Mouse (Mus musculus): ENCODE results near the gene Panx3.

DNA sequence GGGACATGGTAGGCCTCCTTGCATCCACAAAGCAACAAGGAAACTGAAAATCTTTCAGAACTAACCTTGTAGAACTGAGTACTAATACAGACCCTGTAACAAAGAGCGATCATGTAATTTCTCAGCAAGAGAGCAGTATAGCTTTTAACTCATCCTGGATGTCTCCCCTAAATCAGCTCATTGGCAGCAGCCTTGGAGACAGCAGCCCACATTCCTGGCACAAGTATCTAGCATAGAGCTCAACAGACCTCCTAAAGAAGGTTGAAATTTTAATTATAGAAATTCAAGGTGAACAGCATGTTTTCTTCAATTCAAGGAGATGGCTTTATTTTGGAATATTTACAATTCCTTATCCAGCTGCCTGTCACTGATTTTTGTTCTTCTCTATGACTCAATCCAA, 12.1 kb upstream of the Panx3 start:
- TF ChIP-seq POLR2A (IDR thresholded peaks at IDR 0.05; ENCODE audit: control insufficient read depth in 1 of 2, insufficient read depth in 1 of 2, low read depth in 1 of 2, low read length in 2 of 2, poor library complexity in 1 of 2) (no peak), NELFE (IDR thresholded peaks at IDR 0.05; ENCODE audit: low read depth, low read length) (no peak), ZMIZ1 (IDR thresholded peaks at IDR 0.05; ENCODE audit: low read depth, low read length) (no peak), ZNF384 (IDR thresholded peaks at IDR 0.05; ENCODE audit: low read depth, low read length) (no peak), CTCF (IDR thresholded peaks at IDR 0.05 in 2 of 3, conservative IDR thresholded peaks at IDR 0.05 in 1 of 3; ENCODE audit: control insufficient read depth in 1 of 3, insufficient read depth in 1 of 3, low read depth in 2 of 3, low read length in 3 of 3, poor library complexity in 1 of 3, severe bottlenecking in 1 of 3) (no peak), ZC3H11A (IDR thresholded peaks at IDR 0.05; ENCODE audit: low read depth, low read length) (no peak), POLR2AphosphoS2 (IDR thresholded peaks at IDR 0.05; ENCODE audit: low read length) (no peak)
